Mouse (Mus musculus) heart, postnatal 25 days (tissue): ENCODE measurements around the gene Cers6. TPM values are rescaled to one million over a fixed set of nuclear protein-coding genes. Genes with fewer than 3 reads are reported as not detected.

Source experiments
- DNase-seq: peaks from one replicate; pipeline ENCODE4 v3.0.0; 2022; ENCODE audit warnings: low spot score
- intact Hi-C: fragments of 180-260 bp; cut with DNase I; formaldehyde crosslinking; loops from one replicate; pipeline ENCODE4 v1.15.1; 2025
- total RNA-seq, 2 experiments: library from RNA; stranded (reverse); gene quantifications; 2 replicates each; pipeline ENCODE4 v1.2.3; 2021

Cers6 gene
- total RNA-seq: 1 to 10 TPM; 8.8 to 9.6 TPM

DNA sequence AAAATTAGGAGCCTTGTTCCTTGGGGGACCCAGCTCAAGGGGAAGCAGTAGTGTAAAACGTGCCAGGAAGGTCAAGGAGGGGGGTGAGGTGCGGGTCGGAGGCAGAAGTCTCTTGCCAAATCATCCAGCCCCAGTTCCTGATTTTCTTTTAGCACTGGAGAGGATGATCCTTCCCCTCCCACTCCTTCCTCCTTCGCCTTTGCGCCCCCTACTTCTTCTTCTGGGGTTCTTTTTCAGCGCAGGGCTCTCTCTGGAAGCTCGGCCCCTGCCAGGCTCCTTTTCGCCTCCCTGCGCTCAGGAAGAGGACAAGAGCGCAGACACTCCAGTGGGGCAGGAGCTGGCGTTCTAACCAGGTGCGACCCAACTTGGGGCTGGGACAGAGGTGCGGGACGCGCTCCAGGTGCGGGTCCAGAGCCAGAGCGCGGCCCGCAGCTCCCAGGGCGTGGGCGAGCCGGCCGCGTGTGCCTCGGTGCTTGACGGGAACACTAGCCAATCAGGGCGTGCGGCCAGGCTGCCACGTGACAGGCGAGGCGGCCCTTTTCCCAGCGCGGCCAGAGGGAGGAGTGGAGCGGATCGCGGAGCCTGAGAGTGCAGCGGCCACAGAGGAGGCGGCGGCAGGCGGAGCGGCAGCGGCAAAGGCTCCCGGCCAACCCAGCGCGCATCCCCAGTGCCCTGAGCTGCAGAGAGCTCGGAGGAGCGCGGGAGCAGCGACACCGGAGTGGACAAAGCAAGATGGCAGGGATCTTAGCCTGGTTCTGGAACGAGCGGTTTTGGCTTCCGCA lies at the start of gene Cers6:
Gene Cers6, plus strand, starts transcription at position 538 of the 782 bp plus-strand sequence.
- intact Hi-C loops: loop anchor here (5.0 kb wide), 2 partner anchors 74 to 76 kb away; no protein-coding TSS in a partner anchor
- DNase-seq: peak; percentile 93

DNA sequence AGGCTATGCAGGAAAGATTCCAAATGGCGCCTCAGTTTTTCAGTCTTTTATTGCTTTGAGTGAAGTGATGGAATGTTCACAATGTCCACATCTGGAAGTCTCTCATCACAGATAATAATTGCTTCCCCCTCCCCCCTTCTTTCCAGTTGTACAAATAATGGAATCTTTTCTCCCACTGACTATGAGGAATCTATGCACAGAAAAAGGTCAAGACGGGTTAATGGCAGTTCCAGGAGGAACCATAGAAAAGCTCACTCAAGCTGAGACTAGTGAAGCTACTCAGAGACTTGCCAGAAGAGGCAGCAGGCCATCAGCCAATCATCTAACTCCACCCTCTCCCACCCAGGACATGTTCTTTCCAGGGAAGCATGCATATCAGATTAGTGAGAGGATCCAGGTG lies 46.8 kb upstream of the Cers6 start:
- no peak for DNase-seq
- intact Hi-C loops: no loop called here

DNA sequence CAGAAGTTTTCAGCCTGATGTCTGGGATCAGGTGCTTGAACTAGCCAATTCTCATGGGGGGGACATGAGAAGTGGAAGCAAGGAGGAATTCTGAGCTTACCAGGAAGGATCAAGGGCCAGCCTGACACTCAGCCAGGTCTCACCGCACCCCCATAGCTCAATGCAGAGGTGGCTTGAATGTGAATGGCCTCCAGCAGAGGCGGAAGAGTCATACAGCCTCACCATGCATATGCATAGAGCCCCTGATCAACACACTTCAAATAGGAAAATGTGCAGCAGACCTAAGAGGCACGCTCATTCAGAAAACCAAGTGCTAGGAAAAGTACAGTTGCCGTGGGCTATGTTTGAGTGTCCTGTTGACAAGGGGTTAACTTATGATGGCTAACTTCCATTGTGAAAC lies 42.2 kb upstream of the Cers6 start:
- no peak for DNase-seq
- intact Hi-C loops: no loop called here

DNA sequence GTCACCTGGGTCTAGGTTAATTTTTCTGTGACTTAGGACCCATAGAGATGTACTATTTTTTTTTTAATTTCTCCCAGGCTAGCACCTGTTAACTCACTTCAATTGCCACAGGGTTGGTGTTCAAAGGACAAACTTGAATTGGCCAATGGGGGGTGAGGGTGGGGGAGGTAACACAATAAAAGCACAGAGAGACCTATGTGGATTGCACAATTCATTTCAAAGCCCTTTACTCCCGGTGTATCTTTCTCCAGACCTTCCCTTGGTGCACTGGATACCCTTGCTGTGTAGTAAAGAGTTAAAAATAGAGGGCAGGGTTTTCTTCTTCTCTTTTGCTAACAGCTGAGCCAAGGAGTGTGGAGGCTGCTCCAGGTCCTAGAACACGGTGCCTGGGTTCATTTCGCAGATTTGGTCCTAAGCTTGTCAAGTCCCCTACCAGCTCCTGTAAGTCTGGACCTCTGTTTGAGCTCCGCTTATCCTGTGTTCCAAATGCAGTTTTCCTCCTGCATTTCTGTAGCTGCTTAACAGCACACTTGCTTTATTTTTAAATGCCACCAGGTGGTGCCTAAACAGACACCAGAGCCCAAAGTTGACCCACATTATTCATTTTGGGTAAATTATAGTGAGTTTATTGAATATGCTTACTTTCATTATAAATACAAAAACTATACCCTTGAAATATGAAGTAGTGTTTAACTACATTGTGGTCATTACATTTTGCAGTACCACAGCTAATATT lies 38.9 kb upstream of the Cers6 start:
- no peak for DNase-seq
- intact Hi-C loops: no loop called here

DNA sequence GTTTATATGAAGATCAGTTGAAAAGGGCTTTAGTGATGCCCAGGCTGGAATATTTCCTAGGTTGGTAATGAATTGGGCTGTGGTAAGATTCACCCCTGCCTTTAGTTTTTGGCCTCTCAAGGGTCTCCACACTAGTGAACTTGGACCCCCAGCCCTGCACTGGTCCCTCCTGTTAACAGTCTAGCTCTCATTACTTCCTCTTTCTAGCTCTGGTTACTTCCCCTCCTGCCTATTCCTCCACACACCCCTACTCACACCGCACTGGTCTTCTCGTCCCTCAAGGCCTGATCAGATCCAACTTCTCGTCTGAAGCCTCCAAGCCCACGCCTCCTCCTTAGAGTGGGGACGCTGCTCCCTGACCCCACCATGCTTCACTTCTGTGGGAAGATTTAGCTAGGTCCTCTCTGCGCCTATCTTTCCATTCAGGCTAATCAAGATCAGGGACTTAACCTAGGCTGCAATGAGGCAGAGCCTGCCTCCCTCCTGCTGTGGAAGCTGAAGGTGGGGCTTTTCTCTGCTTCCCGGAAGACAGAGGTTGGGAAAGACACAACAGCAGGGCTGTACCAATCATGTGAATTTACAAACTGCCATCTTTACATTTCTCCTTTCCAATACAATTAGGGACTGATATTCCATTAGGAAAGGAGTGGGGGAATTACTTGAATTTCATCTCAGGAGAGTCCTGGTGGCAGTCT lies 35.8 kb upstream of the Cers6 start:
- intact Hi-C loops: no loop called here
- no peak for DNase-seq

DNA sequence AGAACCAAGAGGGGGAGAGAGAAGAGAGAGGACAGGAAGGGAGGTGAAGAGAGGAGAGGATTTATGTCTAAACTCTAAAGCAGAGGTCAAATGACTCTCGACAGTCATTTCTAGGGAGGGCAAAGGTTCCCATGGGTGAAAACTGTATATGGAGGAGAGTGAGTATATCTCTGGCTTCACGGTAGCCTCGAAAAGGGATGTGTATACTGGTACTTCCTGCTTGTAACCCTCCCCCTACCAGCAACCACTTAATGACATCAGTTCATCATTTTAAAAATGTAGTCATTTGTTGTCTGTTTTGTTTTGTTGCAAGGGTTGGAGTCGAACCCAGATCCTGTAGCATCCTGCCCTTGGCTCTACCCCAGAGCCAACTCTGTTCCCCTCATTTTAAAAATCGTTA lies 17.9 kb upstream of the Cers6 start:
- intact Hi-C loops: no loop called here
- no peak for DNase-seq

DNA sequence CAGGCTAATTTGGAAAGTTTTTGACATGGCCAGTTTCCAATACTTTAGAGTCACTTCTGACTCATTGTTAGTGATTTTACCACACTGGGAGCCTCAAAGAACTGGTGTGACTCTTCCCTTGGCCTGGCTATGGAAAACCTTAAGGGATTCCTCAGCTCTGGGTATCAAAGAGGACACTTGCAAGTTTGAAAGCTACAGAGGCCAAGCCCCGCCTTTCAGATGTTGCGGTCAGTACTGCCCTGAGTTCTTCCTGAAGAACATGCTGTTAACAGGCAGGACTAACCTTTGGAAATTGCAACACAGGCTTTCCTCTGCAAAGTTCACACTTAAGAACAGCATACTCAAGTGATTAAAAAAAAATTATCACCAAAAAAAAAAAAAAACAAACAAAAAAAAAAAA lies 16.7 kb upstream of the Cers6 start:
- no peak for DNase-seq
- intact Hi-C loops: no loop called here

DNA sequence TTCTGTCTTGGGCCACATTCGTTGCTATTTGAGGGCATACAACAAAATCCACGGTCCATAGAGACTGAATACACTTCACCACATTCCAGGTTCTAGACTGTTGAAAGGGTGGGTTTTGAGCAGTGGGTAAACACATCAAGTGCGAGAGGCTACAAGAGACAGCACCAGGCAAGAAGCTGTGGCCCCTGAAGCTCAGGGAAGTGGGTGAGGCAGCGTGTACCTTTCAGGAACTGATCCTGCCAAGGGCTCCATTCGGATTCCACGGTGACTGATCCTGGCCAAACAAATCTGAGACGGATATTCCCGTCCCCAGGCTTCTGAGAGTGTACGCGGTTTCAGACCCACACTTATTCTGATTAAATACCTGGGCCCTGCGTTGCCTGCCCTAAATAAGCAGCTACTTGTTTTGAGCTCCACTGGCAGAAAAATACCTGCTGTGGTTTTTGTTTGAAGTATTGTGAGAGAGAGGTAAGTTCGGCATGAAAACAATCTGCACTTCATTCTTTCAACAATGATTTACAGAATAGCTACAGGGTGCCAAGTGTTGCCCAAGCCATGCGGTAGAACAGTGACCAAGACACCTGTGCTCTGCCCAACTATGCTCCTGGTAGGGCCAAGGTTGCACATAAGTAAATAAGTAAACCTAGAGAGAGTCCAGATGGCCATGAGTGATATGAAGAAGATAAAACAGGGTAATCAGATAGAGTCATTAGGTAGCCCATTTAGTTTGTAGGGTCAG lies 16.1 kb upstream of the Cers6 start:
- DNase-seq: no peak
- intact Hi-C loops: no loop called here

DNA sequence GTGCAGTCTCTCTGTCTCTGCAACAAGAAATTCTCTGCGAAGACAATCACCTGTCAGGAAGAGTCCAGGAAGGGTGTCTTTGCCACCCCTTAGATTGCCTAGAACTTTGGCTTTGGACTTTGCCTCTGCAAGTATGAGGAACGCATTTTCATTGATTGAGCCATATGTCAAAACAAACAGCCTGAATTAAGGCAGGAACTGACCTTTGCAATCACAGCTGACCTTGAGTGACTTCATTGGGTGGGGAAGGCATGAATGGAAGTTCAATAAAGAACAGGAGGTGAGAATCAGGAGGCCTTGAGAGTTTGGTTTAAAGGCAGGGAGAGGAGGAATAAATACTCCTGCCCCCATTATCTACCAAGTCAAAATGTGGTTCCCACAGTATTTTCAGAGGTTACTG lies 850 bp upstream of the Cers6 start:
- intact Hi-C loops: loop anchor here (5.0 kb wide), 2 partner anchors 73 to 77 kb away; no protein-coding TSS in a partner anchor
- DNase-seq: no peak

DNA sequence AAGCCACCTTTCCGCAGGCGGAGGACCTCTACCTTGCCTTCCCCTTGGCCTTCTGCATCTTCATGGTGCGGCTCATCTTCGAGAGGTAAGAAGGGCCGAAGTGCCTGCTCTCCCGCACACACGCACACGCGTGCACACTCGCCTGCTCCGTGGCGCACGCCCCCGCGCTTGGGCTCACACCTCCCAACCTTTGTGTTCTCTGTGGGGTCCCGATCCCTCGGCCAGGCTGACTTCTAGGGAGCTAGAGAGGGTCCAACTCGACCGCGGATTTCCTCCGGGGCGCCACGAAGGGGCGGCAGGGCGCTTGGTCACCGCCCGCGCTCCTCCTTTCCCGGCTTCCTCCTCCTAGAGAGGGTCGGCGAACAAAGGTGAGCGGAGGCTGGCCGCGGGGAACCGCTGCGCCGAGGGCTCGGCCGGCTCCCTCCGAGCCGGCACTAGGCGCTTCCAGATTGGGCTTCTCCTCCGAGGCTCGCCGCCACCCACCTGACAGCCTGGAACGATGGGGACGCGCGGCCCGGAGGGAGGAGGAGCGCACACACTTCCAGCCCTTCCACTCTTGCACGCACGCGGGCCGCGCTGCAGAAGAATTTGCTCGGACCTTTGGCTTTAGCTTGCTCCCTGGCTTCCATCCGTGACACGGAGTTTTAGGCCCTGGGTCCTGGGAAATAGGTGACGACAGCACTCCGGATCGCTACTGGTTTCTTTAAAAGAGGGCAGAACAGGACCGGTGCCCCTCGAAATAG lies 651 bp downstream of the Cers6 start:
- DNase-seq: peak; percentile 2
- intact Hi-C loops: loop anchor here (5.0 kb wide), 2 partner anchors 75 kb away; no protein-coding TSS in a partner anchor

DNA sequence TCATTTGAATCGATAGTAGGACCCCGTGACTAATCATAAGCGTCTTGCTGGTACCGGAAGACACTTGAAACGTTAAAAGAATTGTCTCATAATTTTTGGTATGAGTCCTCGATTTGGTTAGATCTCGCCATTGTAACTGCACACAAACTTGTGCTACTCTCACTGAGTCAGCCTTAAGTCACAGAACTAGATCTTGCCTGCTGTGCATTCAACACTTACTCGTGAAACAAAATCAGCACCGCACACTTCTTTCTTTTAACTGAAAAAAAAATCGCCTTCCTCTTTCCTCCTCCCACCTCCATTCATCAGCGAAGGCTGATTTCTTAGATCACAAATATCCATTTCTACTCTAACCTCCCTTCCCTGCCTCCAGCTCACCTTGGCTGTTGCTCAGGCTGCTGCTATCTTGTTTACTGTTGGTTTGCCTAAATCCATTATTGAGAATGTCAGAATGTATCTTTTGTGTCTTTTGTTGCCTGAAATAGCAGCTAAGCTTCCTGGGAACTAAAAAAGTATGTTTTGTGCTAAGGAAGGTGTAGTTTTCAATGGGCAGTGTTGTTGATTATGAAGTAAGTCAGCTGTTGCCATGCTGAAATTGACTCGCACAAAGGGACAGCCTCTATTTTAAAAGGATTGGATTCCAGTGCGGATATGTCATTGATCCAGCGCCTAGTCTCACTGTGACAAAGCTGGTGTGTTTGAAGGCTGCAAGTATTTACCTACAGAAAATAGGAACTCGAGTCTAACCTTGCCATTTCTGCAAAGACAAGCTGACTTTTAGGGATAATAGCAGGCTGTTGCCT lies 1.4 kb downstream of the Cers6 start:
- intact Hi-C loops: loop anchor here (5.0 kb wide), 2 partner anchors 75 kb away; no protein-coding TSS in a partner anchor

DNA sequence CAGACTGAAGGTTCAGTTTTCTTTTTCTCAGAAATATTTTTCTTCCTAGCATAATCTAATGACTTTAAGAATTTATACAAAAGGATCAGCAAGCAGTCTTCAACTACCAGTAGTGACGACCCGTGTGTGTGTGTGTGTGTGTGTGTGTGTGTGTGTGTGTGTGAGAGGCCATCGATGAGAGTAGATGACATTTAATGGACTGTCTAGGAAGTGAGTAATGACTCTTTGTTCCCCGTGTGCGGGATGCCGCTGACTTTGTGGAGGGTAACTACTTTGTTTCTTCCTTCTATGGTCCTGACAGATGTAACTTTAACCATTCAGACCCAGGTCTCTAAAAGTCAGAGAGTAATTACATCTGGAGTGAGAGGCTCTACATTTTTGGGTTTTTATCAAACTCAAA lies 2.3 kb downstream of the Cers6 start:
- intact Hi-C loops: loop anchor here (5.0 kb wide), 2 partner anchors 74 to 76 kb away; no protein-coding TSS in a partner anchor
- DNase-seq: no peak

More for the DNA sequence above, 1.4 kb downstream of the Cers6 start:
- DNase-seq: no peak

DNA sequence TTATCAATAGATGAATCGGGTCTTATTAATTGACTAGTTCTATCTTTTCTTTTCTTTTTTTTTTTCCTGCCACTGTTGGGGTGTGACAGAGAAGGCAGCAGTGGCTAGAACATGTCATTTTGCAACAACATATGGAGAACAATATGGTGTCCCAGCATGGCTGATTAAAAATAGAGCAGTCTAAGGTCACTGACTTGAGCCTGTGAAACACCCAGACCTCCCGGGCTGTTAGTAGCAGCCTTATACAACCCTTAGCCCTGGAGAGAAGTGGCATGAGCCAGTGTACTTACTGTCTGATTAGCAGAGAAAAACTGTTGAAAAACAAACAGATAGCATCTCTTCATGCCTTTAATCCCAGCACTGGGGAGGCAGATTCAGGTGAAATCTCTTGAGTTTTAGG lies 3.1 kb downstream of the Cers6 start:
- intact Hi-C loops: loop anchor here (5.0 kb wide), 2 partner anchors 73 to 77 kb away; no protein-coding TSS in a partner anchor
- no peak for DNase-seq

DNA sequence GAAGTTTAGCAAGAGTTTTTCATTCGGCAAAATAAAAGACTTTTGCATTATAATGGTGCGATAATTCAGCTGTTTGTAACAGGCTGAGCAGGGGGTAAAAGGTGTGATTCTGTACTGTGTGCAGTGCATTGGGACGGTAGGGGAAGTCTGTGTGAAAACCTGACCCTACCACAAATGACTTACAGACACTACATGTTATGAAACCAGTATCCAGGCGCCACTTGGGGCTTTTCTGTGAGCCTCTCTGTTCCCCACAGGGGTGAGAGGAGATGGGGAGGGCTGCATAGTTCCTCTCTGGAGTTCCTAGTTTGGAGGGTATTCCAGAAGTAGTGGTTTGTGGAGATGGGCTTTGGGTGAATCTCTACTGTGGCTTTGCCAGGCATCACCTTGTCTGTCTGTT lies 5.9 kb downstream of the Cers6 start:
- intact Hi-C loops: no loop called here
- no peak for DNase-seq

DNA sequence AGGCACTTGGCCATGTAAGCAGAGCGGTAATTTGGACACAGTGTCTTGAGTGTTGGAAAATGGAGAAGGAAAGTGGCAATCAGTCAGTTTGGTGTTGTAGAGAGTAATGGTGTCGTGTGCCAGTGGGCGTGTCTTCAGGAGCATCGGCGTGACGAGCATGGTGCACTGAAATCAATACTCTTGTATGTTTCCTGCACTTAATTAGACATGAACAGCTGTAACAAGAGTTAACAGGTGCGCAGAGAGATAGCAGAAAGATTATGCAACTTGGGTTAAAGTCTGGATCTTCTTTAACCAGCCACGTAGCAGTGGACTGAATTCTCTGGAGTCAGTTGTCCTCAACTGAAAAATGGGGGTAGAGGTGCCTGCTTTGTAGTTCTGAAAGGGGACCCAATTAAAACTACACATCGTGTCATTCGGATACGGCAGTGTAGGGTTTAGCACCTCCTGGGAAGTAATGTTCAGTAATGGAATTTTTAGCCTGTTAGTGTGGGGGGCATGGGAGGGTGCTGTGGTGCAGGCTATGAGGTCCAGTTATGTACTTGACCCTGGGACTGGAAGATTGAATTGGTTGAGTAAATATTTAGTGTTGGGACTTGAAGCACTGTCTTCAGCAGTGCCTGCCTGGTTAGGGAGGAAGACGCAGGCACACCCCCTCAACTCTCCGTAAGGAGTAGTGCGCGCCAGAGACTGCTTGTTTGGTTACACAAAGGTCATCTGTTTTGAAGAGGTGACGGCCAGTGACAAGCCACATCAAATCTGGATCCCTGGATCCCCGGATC lies 9.9 kb downstream of the Cers6 start:
- no peak for DNase-seq
- intact Hi-C loops: no loop called here

DNA sequence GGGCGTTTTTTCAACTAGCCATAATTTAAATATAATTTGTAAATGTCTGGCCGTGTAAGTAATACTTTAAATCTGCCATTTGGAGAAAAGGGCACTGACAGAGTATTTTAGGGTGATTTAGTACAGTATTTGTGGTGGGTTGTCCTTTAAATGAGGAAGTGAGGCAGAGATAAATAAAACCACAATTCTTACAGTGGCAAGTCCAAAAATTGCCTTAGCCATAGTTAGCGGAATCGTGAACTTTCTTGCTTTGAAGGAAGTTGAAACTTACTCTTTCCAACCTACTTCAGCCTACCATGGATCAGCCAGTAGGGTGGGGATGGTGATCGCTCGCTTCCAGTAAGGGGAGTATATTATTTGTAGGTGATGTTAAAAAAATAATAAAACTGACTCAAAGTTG lies 11.8 kb downstream of the Cers6 start:
- intact Hi-C loops: no loop called here
- no peak for DNase-seq

DNA sequence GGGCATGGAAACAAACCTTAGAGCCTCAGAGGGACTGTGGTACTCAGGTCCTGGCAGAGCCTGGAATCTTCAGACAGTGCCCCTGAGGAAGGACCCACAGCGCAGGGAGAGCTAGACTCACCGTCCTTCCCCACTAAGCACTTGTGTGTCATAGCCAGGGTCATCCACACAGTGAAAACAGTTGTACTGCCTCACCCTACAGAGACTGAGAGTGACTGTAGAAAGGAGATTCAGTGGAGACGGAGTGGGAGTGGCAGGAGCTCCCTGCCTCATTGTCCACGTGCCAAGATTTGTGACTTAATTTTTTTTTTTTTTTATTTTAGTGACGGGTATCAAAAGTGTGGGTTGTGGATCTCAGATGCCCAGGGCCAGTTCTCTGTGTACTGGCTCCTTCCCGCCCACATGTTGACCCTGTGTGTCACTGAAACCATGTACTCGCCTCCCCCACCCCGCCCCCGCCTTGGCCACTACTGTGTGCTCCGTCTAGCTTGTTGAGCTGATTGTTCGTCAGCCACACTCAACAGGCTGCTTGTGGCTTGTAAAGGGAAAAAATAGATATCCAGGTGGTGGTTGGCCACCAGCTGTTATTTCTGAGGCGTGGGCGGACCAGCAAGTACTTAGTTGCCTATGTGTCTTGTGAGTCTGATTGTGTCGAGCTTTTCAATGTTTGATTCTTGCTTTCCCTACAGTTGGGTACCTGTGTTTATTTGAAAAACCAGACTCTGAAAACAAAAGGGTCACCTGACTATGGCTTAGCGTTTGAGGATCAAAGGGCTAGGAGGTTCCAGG lies 12.6 kb downstream of the Cers6 start:
- intact Hi-C loops: no loop called here
- no peak for DNase-seq
